Comparison of ENCODE assay signal across 15 mouse cellular contexts in the genomic region with DNA sequence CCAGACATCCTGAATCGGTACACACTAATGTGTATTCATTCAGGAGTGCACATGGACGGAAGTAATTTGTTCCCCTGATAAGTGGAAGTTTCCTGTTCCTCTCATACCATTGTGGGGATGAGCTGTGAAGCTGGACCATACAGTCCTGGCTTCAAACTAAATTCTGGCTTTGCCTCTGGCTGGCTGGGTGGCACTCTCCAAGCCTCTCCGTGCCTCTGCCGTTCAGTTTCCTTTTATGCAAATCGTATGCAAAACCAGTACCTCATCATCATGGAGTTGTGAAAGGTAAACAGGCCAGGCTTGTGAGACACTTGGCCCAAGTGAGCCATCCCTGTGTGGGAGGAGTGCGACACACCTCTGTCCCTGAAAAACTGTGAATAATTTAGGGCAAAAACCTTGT. TPM values are rescaled to one million over a fixed set of nuclear protein-coding genes. Genes with fewer than 3 reads are reported as not detected.
DNase-seq lines count a peak whose midpoint lies in the region; ATAC-seq and TF ChIP-seq lines count a peak whose summit lies in the region.
"Had no signal": no experiment of that assay in that cellular context is flagged by ENCODE, and none has a peak within 500 bp of the region (broad histone marks: within the 10 kb centered on the region; RNA-seq: fewer than 3 reads in every experiment).

No protein-coding gene starts in this region.

- WGBS in kidney, embryonic 14.5 days: 30% methylated on average over 6 of the region's 6 CpGs

- no peaks in the 10 kb centered on the region for H3K4me1 ChIP-seq in kidney, embryonic 14.5 days (ENCODE audit: control insufficient read depth, insufficient read depth, low read length)
- peaks cover 3 to 29% of the 10 kb centered on the region in 2 experiments for H3K4me1 ChIP-seq in CH12.LX (ENCODE audit: control insufficient read depth in 1 of 2, insufficient read depth in 2 of 2)
- H3K4me1 ChIP-seq in brown adipose tissue, adult 24 weeks (ENCODE audit: control insufficient read depth, insufficient read depth, insufficient read length, low read length): peaks cover 29% of the 10 kb centered on the region
- H3K4me1 ChIP-seq in megakaryocyte, embryonic 14.5 days: peaks cover 56% of the 10 kb centered on the region
- H3K4me1 ChIP-seq: midbrain, embryonic 15.5 days had no signal

- TF ChIP-seq RAD21 in CH12.LX (IDR thresholded peaks at IDR 0.05; ENCODE audit: low read depth, low read length): no peak

- 0 out of 2 replicates have a peak, but pooled peaks have one; percentile 9 for TF ChIP-seq EP300 in CH12.LX (IDR thresholded peaks at IDR 0.05; ENCODE audit: low read length)

- ATAC-seq in kidney, embryonic 14.5 days (ENCODE audit: low FRiP score, low TSS enrichment): no peak
- ATAC-seq: midbrain, embryonic 15.5 days had no signal

- no peaks in the 10 kb centered on the region for H3K79me2 ChIP-seq in CH12.LX (replicated peaks; ENCODE audit: control insufficient read depth, extremely low read depth, insufficient read depth, poor library complexity, severe bottlenecking)

- no peaks in the 10 kb centered on the region for H3K9me3 ChIP-seq in kidney, embryonic 14.5 days (ENCODE audit: control insufficient read depth, low read length)
- H3K9me3 ChIP-seq in CH12.LX (replicated peaks; ENCODE audit: low read length): peaks cover 2% of the 10 kb centered on the region
- H3K9me3 ChIP-seq in megakaryocyte, embryonic 14.5 days: peaks cover 8% of the 10 kb centered on the region; the same call in 1 of the 2 replicates
- H3K9me3 ChIP-seq: embryonic facial prominence, embryonic 13.5 days; midbrain, embryonic 15.5 days; neural tube, embryonic 13.5 days had no signal

- dilution Hi-C loops in CH12.LX (cut with MboI; ENCODE audit: extremely low pct_ligation_motif_present, extremely low pct_unique_long_range_greater_than_20kb, low sequenced_read_pairs): no loop called here

- in situ Hi-C loops in CH12.LX (cut with MboI; ENCODE audit: low pct_ligation_motif_present, low pct_unique_long_range_greater_than_20kb, low sequenced_read_pairs): no loop called here

- peaks cover 11% of the 10 kb centered on the region for H3K27me3 ChIP-seq in kidney, embryonic 14.5 days (ENCODE audit: control insufficient read depth, insufficient read depth, low read length)
- H3K27me3 ChIP-seq in CH12.LX (replicated peaks): no peaks in the 10 kb centered on the region
- peaks cover 73% of the 10 kb centered on the region for H3K27me3 ChIP-seq in megakaryocyte, embryonic 14.5 days (replicated peaks)

- H3K9ac ChIP-seq in kidney, embryonic 14.5 days (ENCODE audit: low read depth, low read length): no peak overlapping the region
- H3K9ac ChIP-seq in CH12.LX (ENCODE audit: insufficient read depth, low read depth): no peak overlapping the region
- H3K9ac ChIP-seq: embryonic facial prominence, embryonic 13.5 days; midbrain, embryonic 15.5 days; neural tube, embryonic 13.5 days had no signal

- TF ChIP-seq CTCF in CH12.LX (conservative IDR thresholded peaks at IDR 0.05 in 1 of 2, IDR thresholded peaks at IDR 0.05 in 1 of 2; ENCODE audit: low read depth in 2 of 2, low read length in 2 of 2): no peak

- no peaks in the 10 kb centered on the region for H3K36me3 ChIP-seq in kidney, embryonic 14.5 days (ENCODE audit: control insufficient read depth, insufficient read depth, low read length)
- H3K36me3 ChIP-seq in CH12.LX (replicated peaks in 1 of 2; ENCODE audit: control insufficient read depth in 1 of 2, insufficient read depth in 1 of 2, low read length in 1 of 2): no peaks in the 10 kb centered on the region
- no peaks in the 10 kb centered on the region for H3K36me3 ChIP-seq in megakaryocyte, embryonic 14.5 days (replicated peaks; ENCODE audit: low read length)
- H3K36me3 ChIP-seq: embryonic facial prominence, embryonic 13.5 days; midbrain, embryonic 15.5 days; neural tube, embryonic 13.5 days had no signal

- peak; percentile 44 to 52 for DNase-seq in kidney, postnatal 36 days
- peak; percentile 63 for DNase-seq in CH12.LX (ENCODE audit: extremely low read depth)
- DNase-seq in cerebellum, postnatal 4 days (ENCODE audit: low spot score in 2 of 2): no peak
- no peak for DNase-seq in spleen, adult 18-20 months
- no peak for DNase-seq in spleen, postnatal 10 days (ENCODE audit: low spot score in 2 of 2)
- DNase-seq: cerebellum, postnatal 25 days; heart, postnatal 36 days; retina, postnatal 1 day had no signal

- TF ChIP-seq POLR2A in CH12.LX (IDR thresholded peaks at IDR 0.05; ENCODE audit: low read depth, low read length): no peak

- H3K27ac ChIP-seq in kidney, embryonic 14.5 days (ENCODE audit: low read depth, low read length): no peak overlapping the region
- no peak overlapping the region for H3K27ac ChIP-seq in CH12.LX (ENCODE audit: insufficient read depth, low read depth)
- H3K27ac ChIP-seq in brown adipose tissue, adult 24 weeks (replicated peaks; ENCODE audit: low read depth, low read length): peak overlapping the region; percentile 89
- H3K27ac ChIP-seq: embryonic facial prominence, embryonic 13.5 days; left cerebral cortex, adult 2 months; midbrain, embryonic 15.5 days; neural tube, embryonic 13.5 days had no signal

- no peak overlapping the region for H3K4me3 ChIP-seq in kidney, embryonic 14.5 days (ENCODE audit: low read length)
- no peak overlapping the region for H3K4me3 ChIP-seq in CH12.LX (replicated peaks in 1 of 3; ENCODE audit: low read depth in 2 of 3, low read length in 2 of 3, poor library complexity in 1 of 3)
- no peak overlapping the region for H3K4me3 ChIP-seq in brown adipose tissue, adult 24 weeks (ENCODE audit: insufficient read depth, low read depth, low read length)
- peak overlapping the region; percentile 88 for H3K4me3 ChIP-seq in megakaryocyte, embryonic 14.5 days (replicated peaks)
- H3K4me3 ChIP-seq: embryonic facial prominence, embryonic 13.5 days; left cerebral cortex, adult 2 months; midbrain, embryonic 15.5 days; neural tube, embryonic 13.5 days had no signal

- no peak overlapping the region for H3K4me2 ChIP-seq in kidney, embryonic 14.5 days (replicated peaks; ENCODE audit: low read depth, low read length)
- H3K4me2 ChIP-seq in CH12.LX (ENCODE audit: insufficient read depth, low read depth, poor library complexity, severe bottlenecking): no peak overlapping the region; the same call in 1 of the 2 replicates
- H3K4me2 ChIP-seq: midbrain, embryonic 15.5 days; neural tube, embryonic 13.5 days had no signal

TF ChIP-seq in CH12.LX, 34 proteins besides CTCF, POLR2A, EP300 and RAD21:
- TF ChIP-seq BHLHE40 (IDR thresholded peaks at IDR 0.05; ENCODE audit: low read depth, low read length): peak; percentile 41; the same call in 1 of the 2 replicates
- TF ChIP-seq POLR2AphosphoS2 (IDR thresholded peaks at IDR 0.05; ENCODE audit: low read depth, low read length): no peak
- TF ChIP-seq MEF2A (IDR thresholded peaks at IDR 0.05; ENCODE audit: borderline replicate concordance, low read depth, low read length): no peak
- TF ChIP-seq NRF1 (IDR thresholded peaks at IDR 0.05; ENCODE audit: low read depth, low read length): no peak

RNA-seq across cellular contexts. Expression of a gene that starts 8.6 kb away (rescaled TPM):
- polyA plus RNA-seq in kidney, embryonic 14.5 days (2014; fragmentation: Nextera tagmentation; extraction: Ambion mirVana): 0.92 and 1.5 TPM in 2 replicates
- total RNA-seq in CH12.LX (2012; rRNA removed): not detected in 2 replicates
- total RNA-seq in CH12.LX (2014; rRNA removed): not detected in 2 replicates
- polyA plus RNA-seq in CH12.LX (2012; ENCODE audit: insufficient read length, low read depth): not detected in 2 replicates
- polyA plus RNA-seq in brown adipose tissue, adult 24 weeks (2012; ENCODE audit: insufficient read depth, insufficient read length, missing spikeins): 427 and 435 TPM in 2 replicates
- polyA plus RNA-seq in megakaryocyte, embryonic 14.5 days (2012; ENCODE audit: insufficient read depth, low replicate concordance): 43.6 and 55.1 TPM in 2 replicates

RNA-seq across cellular contexts. Expression of a gene that starts 58.5 kb away (rescaled TPM):
- 0.47 and 0.70 TPM in 2 replicates for polyA plus RNA-seq in kidney, embryonic 14.5 days (2014; fragmentation: Nextera tagmentation; extraction: Ambion mirVana)
- not detected in 2 replicates for total RNA-seq in CH12.LX (2012; rRNA removed)
- total RNA-seq in CH12.LX (2014; rRNA removed): not detected in 2 replicates
- polyA plus RNA-seq in CH12.LX (2012; ENCODE audit: insufficient read length, low read depth): not detected in 2 replicates
- polyA plus RNA-seq in brown adipose tissue, adult 24 weeks (2012; ENCODE audit: insufficient read depth, insufficient read length, missing spikeins): 7.7 and 8.3 TPM in 2 replicates
- polyA plus RNA-seq in megakaryocyte, embryonic 14.5 days (2012; ENCODE audit: insufficient read depth, low replicate concordance): not detected in 2 replicates

Comparison
In these comparisons a context has a peak if more than half of its experiments do, and no peak if none do; other contexts are left out.
1. DNase-seq: peak in kidney, postnatal 36 days (2 of 2) and CH12.LX (single experiment); none in cerebellum, postnatal 4 days (0 of 2), spleen, adult 18-20 months (0 of 2) and spleen, postnatal 10 days (0 of 2).
2. RNA of a gene that starts 8.6 kb away (polyA plus RNA-seq): 427 to 435 TPM in brown adipose tissue, adult 24 weeks and 43.6 to 55.1 TPM in megakaryocyte, embryonic 14.5 days; 0.92 to 1.5 TPM in kidney, embryonic 14.5 days and not detected in CH12.LX; every median in the first group is over 10 times any median in the second.